Mouse (Mus musculus): ENCODE measurements around the gene Gm42372.
A peak's percentile ranks its signal among the peaks of the same experiment; 100 is the strongest.

The Gm42372 gene

GRCm38 (mm10) chr7:16961678-16962077, 21.2 kb upstream of the Gm42372 start:
- DNase-seq, result no peak

DNA sequence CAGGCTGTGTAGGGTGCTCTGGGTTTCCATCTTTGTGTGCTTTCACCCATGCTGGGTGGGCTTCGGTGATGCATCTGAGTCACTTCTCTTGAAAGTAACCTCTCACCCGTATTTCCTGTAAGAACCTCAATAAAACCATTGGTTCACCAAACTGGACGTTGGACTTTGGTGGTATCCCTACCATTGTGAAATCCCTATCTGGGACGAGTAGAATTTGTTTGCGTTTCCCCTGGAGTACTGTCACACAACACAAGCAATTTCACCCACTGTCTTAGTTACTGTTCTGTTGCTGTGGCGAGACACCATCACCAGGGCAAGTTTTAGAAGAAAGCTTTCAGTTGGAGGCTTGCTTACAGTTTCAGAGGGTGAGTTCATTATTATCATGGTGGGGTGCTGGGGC, 14.5 kb upstream of the Gm42372 start:
- no peak for DNase-seq

GRCm38 (mm10) chr7:16971160-16971559, 11.7 kb upstream of the Gm42372 start:
- DNase-seq, result peak in 1 of 2 experiments; percentile 41

DNA sequence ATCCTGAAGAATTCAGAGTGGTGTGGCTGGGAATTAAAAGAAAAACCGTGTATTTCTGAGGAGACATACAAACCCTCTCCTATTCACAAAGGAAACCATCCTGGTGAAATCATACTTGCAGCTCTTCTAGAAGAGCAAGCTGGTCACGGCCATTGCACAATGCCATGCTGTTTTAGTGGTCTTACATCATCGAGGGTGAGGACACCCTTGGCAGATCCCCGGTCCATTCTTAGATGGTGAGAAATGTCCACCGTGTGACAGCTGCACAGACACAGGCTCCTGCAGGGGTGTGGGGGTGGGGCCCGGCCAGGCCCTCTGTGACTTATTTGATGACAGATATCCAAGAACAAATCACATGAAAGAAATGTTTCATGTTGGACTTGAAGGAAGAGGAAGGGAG, 8.9 kb upstream of the Gm42372 start:
- DNase-seq, result peak; percentile 62 to 85

DNA sequence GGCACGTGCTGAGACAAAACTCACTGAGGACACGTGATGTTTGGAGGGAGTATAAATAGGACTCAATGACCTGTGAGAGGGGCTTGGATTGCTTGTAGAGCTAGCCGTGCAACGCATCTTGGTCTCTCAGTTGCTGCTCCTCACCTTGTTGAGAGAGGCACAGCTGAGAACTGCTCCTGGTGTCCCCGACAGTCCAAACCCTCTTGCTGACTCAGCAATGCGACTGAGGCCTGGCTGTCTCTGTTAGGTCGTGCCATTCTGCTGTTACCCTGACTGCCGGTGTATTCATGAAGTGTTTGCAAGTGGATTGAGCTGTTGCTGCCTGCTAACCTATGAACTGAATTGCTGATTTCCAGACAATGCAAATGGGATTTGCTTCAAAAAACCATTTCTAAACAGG, 6.6 kb upstream of the Gm42372 start:
- DNase-seq, result no peak

- DNase-seq, result no peak
These were observed 4.7 kb upstream of the Gm42372 start for GRCm38 (mm10) chr7:16978173-16978572.

GRCm38 (mm10) chr7:16978593-16978992, 4.3 kb upstream of the Gm42372 start:
- DNase-seq, result no peak

- DNase-seq, result peak; percentile 56 to 66
These were observed 2.5 kb upstream of the Gm42372 start for GRCm38 (mm10) chr7:16980348-16980747.

- DNase-seq, result no peak
These were observed 4.8 kb downstream of the Gm42372 start for GRCm38 (mm10) chr7:16987541-16988149.

DNA sequence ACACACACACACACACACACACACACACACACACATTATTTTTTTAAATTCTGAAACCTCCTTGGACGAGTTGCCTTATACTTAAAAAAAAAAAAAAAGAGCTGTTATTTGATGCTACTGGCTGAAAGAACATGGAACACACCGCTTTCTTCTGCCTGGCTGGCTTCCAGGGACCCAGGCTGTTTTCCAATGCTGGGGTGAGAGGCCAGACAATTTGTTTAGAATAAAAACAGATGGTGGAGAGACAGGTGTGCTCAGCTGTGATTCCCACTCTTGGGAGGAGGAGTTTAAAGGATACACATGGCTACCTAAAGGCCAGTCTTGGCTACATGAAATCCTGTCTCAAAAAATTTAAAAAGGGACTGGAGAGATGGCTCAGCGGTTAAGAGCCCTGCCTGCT, 5.5 kb downstream of the Gm42372 start:
- peak; percentile 57 to 85 for DNase-seq

DNA sequence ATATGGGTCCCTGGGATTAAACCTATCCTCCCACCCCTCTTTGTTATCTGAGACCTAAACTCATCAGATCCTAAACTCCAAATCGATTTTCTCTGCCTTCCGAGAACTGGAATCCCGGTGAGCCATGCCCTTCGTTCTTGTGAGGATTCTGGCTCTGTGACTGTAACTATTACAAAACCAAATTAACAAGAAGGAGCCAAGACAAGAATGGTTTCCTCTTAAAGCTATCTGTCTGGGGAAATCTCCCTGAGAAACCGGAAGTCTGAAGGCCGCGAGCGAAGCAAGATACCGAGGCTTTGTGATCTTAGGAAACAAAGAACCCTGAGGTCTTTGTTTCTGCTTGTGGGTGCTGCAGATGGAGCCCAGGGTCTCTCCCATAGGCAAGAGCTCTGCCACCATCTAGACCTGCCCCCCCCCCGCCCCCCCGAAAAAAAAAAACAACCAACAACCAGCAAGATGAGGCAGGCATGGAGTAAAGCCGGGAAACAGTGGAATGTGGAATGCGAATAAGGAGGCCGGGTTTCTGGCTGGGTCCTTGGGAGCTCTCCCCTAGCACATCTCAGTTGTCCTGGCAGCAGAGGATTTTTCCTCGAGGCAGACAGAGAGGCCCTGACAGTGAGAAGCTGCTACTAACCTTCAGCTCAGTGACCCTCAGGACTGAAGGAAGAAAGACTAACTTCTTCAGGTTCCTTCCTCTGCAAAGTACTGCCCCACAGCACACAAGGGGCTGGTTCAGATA, 7.3 kb downstream of the Gm42372 start:
- peak in 1 of 2 experiments; percentile 23 for DNase-seq

DNA sequence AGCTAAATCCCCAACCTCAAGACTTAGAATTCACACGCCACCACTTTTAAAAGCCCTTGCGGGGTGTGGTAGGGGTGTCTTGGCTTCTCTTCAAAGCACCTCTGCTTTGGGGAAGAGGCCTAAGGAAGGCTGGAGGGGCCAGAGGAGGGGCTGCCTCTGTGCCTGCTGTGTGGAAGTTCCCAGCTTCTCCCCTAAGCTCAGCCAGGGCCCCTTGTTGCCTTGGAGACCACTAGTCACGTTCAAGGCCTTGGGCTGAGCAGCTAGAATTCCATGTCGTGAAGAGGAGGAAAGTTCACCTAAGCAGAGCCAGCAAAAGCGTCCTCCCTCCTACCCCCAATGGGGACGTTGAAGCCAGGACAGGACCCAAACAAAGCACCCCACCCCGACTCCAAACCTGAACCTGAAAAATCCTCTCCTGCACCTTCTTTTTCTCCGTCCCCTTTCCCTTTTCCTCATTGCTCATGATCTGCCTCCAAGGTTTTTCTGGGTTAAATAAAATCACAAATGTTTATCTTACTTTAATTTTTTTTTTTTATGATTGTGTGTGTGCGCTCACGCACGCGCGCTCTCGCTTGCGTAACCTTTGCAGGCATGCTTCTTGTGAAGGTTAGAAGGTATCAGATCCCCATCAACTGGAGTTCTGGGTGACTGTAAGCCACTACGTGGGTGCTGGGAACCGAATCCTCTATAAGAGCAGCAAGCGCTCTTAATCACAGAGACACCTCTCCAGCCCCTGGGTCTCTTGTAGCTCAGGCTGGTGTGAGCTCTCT, 9.0 kb downstream of the Gm42372 start:
- DNase-seq, result no peak

DNA sequence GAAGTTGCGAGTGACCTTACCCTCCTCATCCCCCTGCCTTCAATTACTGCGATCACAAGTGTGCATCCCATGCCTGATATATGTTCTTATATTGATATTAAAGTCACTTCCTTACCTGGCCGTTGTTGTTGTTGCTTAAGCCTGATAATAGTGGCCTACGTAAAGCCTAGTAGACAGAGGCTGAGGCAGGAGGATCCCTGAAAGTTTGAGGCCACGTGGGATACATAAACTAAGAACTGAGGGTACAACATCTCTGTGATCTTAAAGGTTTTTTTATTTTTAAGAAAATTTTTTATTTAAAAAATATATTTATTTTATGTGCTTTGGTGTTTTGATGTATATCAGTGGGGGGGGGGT, 9.5 kb downstream of the Gm42372 start, which contains the start of gene Ccdc8:
TSS of gene Ccdc8 (plus strand) at position 258 of the 357 bp plus-strand sequence.
- DNase-seq, result no peak

DNA sequence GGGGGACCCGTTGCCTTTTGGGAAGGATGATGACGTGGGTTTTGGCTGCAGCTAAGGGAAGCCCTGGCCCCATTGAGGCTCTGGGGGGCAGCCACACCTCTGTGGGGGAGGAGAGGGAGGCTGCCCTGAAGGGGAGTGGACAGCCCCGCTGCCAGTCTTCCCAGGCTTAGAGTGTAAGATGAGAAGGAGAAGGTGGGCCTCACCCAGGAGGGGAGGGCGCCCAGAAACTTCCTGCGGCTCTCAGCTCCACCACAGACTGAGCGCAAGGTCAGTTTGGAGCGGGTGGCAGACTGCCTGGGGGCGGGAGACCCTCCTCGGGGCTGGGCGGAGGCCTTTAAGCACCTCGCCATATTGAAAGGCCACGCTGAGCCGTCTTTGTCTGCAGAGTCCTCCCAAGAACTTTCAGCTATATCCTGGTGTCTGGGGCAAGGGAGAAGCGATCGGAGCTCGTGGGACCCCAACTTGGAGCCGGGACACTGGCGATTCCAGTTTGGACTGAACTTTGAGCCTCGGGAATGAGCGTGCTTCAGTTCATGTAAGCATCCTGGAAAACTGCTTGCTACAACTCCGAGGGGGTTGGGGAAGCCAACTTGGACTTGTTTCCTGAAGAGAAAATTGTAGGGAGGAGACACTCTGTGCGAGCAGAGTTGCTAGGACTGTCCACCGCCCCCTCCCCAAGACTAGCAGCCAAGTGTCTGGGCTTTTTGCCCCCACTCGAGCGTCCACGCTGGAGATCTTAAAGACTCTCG, 10.9 kb downstream of the Gm42372 start:
- peak; percentile 85 to 94 for DNase-seq

DNA sequence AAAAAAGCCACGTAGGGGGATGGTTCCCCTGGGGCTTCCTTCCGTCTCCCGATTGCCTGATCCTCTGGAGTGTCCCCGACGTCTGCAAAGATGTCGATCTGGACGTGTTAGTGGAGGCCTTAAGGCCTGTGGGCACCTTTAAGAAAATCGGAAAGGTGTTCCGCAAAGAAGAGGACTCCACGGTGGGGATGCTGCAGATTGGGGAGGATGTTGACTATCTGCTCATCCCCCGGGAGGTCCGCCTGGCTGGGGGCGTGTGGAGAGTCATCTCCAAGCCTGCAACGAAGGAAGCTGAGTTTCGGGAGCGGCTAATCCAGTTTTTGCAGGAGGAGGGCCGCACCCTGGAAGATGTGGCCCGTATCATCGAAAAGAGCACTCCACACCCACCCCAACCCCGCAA, 11.5 kb downstream of the Gm42372 start:
- DNase-seq, result peak in 1 of 2 experiments; percentile 17

DNA sequence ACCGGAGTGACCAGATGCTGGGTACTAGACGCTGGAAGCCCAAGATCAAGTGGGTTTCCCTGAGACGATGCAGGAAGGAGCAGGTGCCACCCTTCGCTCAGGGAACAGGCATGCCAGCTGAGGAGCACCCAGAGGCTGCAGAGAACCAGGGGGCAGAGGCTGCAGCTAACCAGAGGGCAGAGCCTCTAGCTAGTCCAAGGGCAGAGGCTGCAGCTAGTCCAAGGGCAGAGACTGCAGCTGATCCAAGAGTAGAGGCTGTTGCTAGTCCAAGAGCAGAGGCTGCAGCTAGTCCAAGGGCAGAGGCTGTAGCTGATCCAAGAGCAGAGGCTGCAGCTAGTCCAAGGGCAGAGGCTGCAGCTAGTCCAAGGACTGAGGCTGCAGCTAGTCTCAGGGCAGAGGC, 12.5 kb downstream of the Gm42372 start:
- no peak for DNase-seq

- no peak for DNase-seq
These were observed 16.3 kb downstream of the Gm42372 start for GRCm38 (mm10) chr7:16999233-16999632.

DNA sequence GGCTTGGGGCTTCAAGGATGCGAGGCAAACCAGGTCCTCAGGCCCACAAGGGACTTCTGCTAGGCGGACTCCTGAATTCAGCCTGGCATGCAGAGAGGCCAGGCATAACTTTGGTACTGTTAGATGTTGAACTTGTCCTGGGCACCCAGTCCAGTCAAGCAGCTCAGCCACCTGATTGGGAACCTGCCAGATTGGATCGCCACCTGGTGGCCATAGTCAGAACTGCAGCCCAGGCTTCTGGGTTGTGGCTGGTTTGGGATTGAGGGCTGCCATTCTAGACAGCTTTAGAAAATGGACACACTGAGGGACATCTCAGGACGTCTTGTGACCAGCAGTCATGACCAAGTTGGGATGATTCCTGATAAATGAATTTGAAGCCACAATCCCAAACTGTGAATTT, 16.8 kb downstream of the Gm42372 start:
- DNase-seq, result peak; percentile 83 to 92

- DNase-seq, result peak; percentile 72 to 85
These were observed 19.7 kb downstream of the Gm42372 start for GRCm38 (mm10) chr7:17002375-17003195.

- DNase-seq, result no peak
These were observed 20.5 kb downstream of the Gm42372 start for GRCm38 (mm10) chr7:17003230-17003960.

- no peak for DNase-seq
These were observed 21.8 kb downstream of the Gm42372 start for GRCm38 (mm10) chr7:17004716-17005115.

Measured in lung, postnatal 4 days (tissue).